Mouse (Mus musculus): Measurements from ENCODE around the gene Plek2. TPM values are rescaled to one million over a fixed set of nuclear protein-coding genes. Genes with fewer than 3 reads are reported as not detected.

The Plek2 gene
- polyA plus RNA-seq (2015; fragmentation: Nextera tagmentation; extraction: Ambion mirVana), result 6.0 and 7.1 TPM in 2 replicates

DNA sequence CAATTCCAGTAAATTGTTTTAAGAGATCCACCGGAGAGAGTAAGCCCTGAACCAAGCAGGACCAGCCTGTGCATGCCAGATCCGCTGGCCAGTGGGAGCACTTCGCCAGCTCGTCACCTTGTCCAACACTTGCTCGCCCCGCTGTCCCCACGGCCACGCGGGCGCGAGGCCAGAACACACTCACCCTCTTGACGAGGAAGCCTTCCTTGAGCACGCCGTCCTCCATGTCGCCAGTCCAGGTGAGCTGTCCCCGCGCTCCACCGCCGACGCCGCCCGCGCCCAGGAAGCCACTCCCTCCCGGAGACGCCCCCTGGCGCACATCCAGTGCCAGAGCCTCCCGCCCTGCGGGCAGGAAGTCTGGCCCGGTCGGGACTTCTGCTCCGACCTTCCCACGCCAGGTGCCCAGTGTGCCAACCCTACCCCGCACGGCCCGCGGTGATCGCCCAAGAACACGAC, at the start of gene Plek2:
Gene Plek2, minus strand, starts transcription at position 258 of the 456 bp plus-strand sequence.
- Histone ChIP-seq H3K4me2 (peak within 1 kb of the TSS; percentile 86), H3K27me3 (peaks cover 28% of the 10 kb centered on the region)

GRCm38 (mm10) chr12:78956405-78956804, 49.6 kb upstream of the Plek2 start:
- H3K4me2 ChIP-seq, result no peak overlapping the region
- no peaks in the 10 kb centered on the region for H3K27me3 ChIP-seq
- H3K27ac ChIP-seq, result no peak overlapping the region
- 84% methylated on average over 4 of the region's 4 CpGs for WGBS
- no peaks in the 10 kb centered on the region for H3K9me3 ChIP-seq
- H3K9ac ChIP-seq, result no peak overlapping the region
- H3K36me3 ChIP-seq, result no peaks in the 10 kb centered on the region
- H3K4me1 ChIP-seq, result no peaks in the 10 kb centered on the region
- no peak overlapping the region for H3K4me3 ChIP-seq
- ATAC-seq (ENCODE audit: borderline replicate concordance, extremely low read depth, low FRiP score, low TSS enrichment), result no peak

More for the DNA sequence above, at the start of gene Plek2:
- Histone ChIP-seq H3K27ac (no peak within 1 kb of the TSS), H3K9ac (peak within 1 kb of the TSS; percentile 25; the same call in 1 of the 2 replicates), H3K36me3 (no peaks in the 10 kb centered on the region), H3K4me1 (peaks cover 14% of the 10 kb centered on the region), H3K4me3 (peak within 1 kb of the TSS; percentile 44), H3K9me3 (no peaks in the 10 kb centered on the region)
- peak; percentile 51 for ATAC-seq (ENCODE audit: borderline replicate concordance, extremely low read depth, low FRiP score, low TSS enrichment)
- WGBS, result 2% methylated on average over 38 of the region's 38 CpGs

DNA sequence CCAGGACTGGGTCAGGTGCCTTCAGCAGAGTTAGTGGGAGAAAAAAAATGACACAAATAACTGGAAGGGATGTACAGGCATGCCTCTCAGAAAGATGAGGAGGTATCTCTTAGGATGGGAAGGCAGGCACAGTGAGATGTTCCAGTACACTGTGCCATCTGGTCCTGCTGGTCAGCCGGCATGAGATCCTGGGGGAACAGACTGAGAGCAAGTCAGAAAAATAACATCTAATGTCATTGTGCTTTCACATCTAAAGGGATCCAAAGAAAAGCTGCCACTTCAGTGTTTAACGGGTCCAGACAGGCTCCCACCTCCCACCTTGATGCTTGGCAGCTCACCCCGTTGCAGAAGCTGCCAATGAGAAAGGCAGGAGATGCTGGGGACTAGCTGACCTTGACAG, 45.7 kb upstream of the Plek2 start:
- no peak overlapping the region for H3K4me2 ChIP-seq
- H3K9me3 ChIP-seq, result no peaks in the 10 kb centered on the region
- H3K27ac ChIP-seq, result no peak overlapping the region
- H3K36me3 ChIP-seq, result no peaks in the 10 kb centered on the region
- no peak for ATAC-seq (ENCODE audit: borderline replicate concordance, extremely low read depth, low FRiP score, low TSS enrichment)
- 55% methylated on average over 3 of the region's 3 CpGs for WGBS
- no peak overlapping the region for H3K4me3 ChIP-seq
- no peaks in the 10 kb centered on the region for H3K27me3 ChIP-seq
- H3K9ac ChIP-seq, result no peak overlapping the region
- H3K4me1 ChIP-seq, result no peaks in the 10 kb centered on the region

- Histone ChIP-seq H3K4me3 (no peak overlapping the region), H3K36me3 (no peaks in the 10 kb centered on the region), H3K4me2 (no peak overlapping the region), H3K9me3 (no peaks in the 10 kb centered on the region), H3K9ac (no peak overlapping the region), H3K4me1 (no peaks in the 10 kb centered on the region), H3K27me3 (no peaks in the 10 kb centered on the region), H3K27ac (no peak overlapping the region)
- no peak for ATAC-seq (ENCODE audit: borderline replicate concordance, extremely low read depth, low FRiP score, low TSS enrichment)
- WGBS, result 62% methylated on average over 11 of the region's 11 CpGs
These were observed 45.3 kb upstream of the Plek2 start for GRCm38 (mm10) chr12:78952053-78952452.

GRCm38 (mm10) chr12:78947661-78948060, 40.9 kb upstream of the Plek2 start:
- H3K27ac ChIP-seq, result no peak overlapping the region
- no peaks in the 10 kb centered on the region for H3K9me3 ChIP-seq
- no peaks in the 10 kb centered on the region for H3K4me1 ChIP-seq
- no peak overlapping the region for H3K4me2 ChIP-seq
- H3K9ac ChIP-seq, result no peak overlapping the region
- H3K4me3 ChIP-seq, result no peak overlapping the region
- no peaks in the 10 kb centered on the region for H3K27me3 ChIP-seq
- WGBS, result 37% methylated on average over 5 of the region's 5 CpGs
- no peaks in the 10 kb centered on the region for H3K36me3 ChIP-seq
- ATAC-seq (ENCODE audit: borderline replicate concordance, extremely low read depth, low FRiP score, low TSS enrichment), result no peak

- Histone ChIP-seq H3K9me3 (no peaks in the 10 kb centered on the region), H3K27me3 (no peaks in the 10 kb centered on the region), H3K4me3 (no peak overlapping the region), H3K27ac (no peak overlapping the region), H3K36me3 (no peaks in the 10 kb centered on the region), H3K4me2 (no peak overlapping the region), H3K9ac (no peak overlapping the region), H3K4me1 (no peaks in the 10 kb centered on the region)
- ATAC-seq (ENCODE audit: borderline replicate concordance, extremely low read depth, low FRiP score, low TSS enrichment), result no peak
- 80% methylated on average over 6 of the region's 6 CpGs for WGBS
These were observed 40.4 kb upstream of the Plek2 start for GRCm38 (mm10) chr12:78947161-78947560.

DNA sequence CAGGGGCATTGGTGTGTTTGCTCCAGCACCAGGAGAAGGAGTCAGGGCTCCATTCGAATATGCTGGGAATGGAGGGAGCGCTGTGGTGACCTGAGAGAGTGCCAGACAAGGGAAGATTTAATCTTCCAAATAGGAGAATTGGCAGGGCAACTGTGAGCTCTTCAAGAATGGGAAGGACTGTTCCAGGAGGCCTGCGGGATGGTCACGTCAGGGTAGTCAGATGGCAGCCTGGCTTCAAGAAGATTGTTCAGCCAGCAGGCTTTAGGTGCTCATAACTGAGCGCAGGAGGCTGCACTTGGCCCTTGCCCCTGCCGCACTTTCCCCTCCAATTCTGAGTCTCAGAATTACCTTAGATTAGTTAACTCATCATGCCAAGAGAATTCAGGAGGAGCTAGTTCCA, 36.2 kb upstream of the Plek2 start:
- H3K4me2 ChIP-seq, result no peak overlapping the region
- H3K4me1 ChIP-seq, result no peaks in the 10 kb centered on the region
- no peak overlapping the region for H3K4me3 ChIP-seq
- no peak overlapping the region for H3K9ac ChIP-seq
- WGBS, result 81% methylated on average over 6 of the region's 6 CpGs
- no peaks in the 10 kb centered on the region for H3K36me3 ChIP-seq
- no peak overlapping the region for H3K27ac ChIP-seq
- no peak for ATAC-seq (ENCODE audit: borderline replicate concordance, extremely low read depth, low FRiP score, low TSS enrichment)
- no peaks in the 10 kb centered on the region for H3K27me3 ChIP-seq
- H3K9me3 ChIP-seq, result no peaks in the 10 kb centered on the region

GRCm38 (mm10) chr12:78940081-78940480, 33.3 kb upstream of the Plek2 start:
- no peaks in the 10 kb centered on the region for H3K27me3 ChIP-seq
- no peaks in the 10 kb centered on the region for H3K9me3 ChIP-seq
- H3K4me1 ChIP-seq, result no peaks in the 10 kb centered on the region
- no peak overlapping the region for H3K9ac ChIP-seq
- ATAC-seq (ENCODE audit: borderline replicate concordance, extremely low read depth, low FRiP score, low TSS enrichment), result no peak
- WGBS, result 69% methylated on average over 5 of the region's 5 CpGs
- H3K4me2 ChIP-seq, result no peak overlapping the region
- no peaks in the 10 kb centered on the region for H3K36me3 ChIP-seq
- H3K4me3 ChIP-seq, result no peak overlapping the region
- H3K27ac ChIP-seq, result no peak overlapping the region

DNA sequence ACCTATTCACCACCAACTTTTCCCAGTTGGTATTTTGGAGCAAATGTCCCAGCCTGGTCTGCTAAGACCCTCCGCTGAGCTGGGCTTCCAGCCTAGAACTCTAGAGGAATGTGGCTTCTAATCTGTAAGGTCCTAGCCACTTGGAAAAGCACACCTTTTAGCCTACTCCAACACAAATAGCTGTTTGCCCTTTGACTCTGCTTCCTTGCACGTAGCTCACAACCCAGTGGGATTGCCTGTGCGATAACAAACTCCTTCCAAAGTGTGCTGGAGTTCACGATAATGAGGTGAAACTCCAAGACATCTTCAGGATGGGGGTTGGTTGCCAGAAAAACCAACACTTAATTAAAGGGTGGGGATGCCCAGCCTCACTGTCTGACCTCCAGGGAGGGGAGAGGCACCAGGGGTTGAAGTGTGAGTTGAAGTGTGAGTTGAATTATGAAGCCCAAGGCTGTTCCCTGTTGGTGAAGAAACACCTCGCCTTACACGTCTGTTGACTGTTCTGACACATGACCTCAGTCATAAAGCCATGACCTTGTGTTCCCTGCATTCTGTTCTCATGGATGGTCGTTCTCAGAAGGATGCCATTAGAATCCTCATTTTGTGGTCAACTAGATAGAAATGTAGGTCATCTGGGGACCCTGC, 32.8 kb upstream of the Plek2 start:
- H3K4me2 ChIP-seq, result no peak overlapping the region
- no peaks in the 10 kb centered on the region for H3K27me3 ChIP-seq
- H3K4me1 ChIP-seq, result no peaks in the 10 kb centered on the region
- H3K27ac ChIP-seq, result no peak overlapping the region
- no peak for ATAC-seq (ENCODE audit: borderline replicate concordance, extremely low read depth, low FRiP score, low TSS enrichment)
- H3K36me3 ChIP-seq, result no peaks in the 10 kb centered on the region
- no peaks in the 10 kb centered on the region for H3K9me3 ChIP-seq
- H3K4me3 ChIP-seq, result no peak overlapping the region
- H3K9ac ChIP-seq, result no peak overlapping the region
- 44% methylated on average over 7 of the region's 7 CpGs for WGBS

- WGBS, result 25% methylated on average over 4 of the region's 4 CpGs
- ATAC-seq (ENCODE audit: borderline replicate concordance, extremely low read depth, low FRiP score, low TSS enrichment), result no peak
- Histone ChIP-seq H3K4me2 (no peak overlapping the region), H3K9me3 (no peaks in the 10 kb centered on the region), H3K4me3 (no peak overlapping the region), H3K36me3 (no peaks in the 10 kb centered on the region), H3K27ac (no peak overlapping the region), H3K9ac (no peak overlapping the region), H3K27me3 (no peaks in the 10 kb centered on the region), H3K4me1 (no peaks in the 10 kb centered on the region)
These were observed 29.7 kb upstream of the Plek2 start for GRCm38 (mm10) chr12:78936494-78936893.

GRCm38 (mm10) chr12:78929900-78930299, 23.1 kb upstream of the Plek2 start:
- no peak overlapping the region for H3K4me2 ChIP-seq
- no peak overlapping the region for H3K4me3 ChIP-seq
- H3K9me3 ChIP-seq, result no peaks in the 10 kb centered on the region
- H3K27me3 ChIP-seq, result no peaks in the 10 kb centered on the region
- 69% methylated on average over 1 of the region's 1 CpGs for WGBS
- H3K9ac ChIP-seq, result no peak overlapping the region
- H3K4me1 ChIP-seq, result no peaks in the 10 kb centered on the region
- no peaks in the 10 kb centered on the region for H3K36me3 ChIP-seq
- no peak for ATAC-seq (ENCODE audit: borderline replicate concordance, extremely low read depth, low FRiP score, low TSS enrichment)
- no peak overlapping the region for H3K27ac ChIP-seq

- Histone ChIP-seq H3K4me1 (no peaks in the 10 kb centered on the region), H3K4me2 (no peak overlapping the region), H3K4me3 (no peak overlapping the region), H3K9me3 (no peaks in the 10 kb centered on the region), H3K36me3 (no peaks in the 10 kb centered on the region), H3K27ac (no peak overlapping the region), H3K27me3 (no peaks in the 10 kb centered on the region), H3K9ac (no peak overlapping the region)
- WGBS, result 62% methylated on average over 5 of the region's 5 CpGs
- no peak for ATAC-seq (ENCODE audit: borderline replicate concordance, extremely low read depth, low FRiP score, low TSS enrichment)
These were observed 20.5 kb upstream of the Plek2 start for GRCm38 (mm10) chr12:78927287-78927686.
